Mouse (Mus musculus): ENCODE measurements at regions not wholly inside any gene's neighbourhood (a gene's known extent, or its start where the extent isn't known, plus 50 kb on each side); places are given as distances from the start of the nearest gene placed in this dataset.

GRCm38 (mm10) chr14:88410722-88411437, 60.3 kb downstream of the Pcdh20 start:
- peak; percentile 57 for DNase-seq (ENCODE audit: low spot score)

GRCm38 (mm10) chr14:88399270-88399669, 71.9 kb downstream of the Pcdh20 start:
- DNase-seq (ENCODE audit: low spot score): no peak

GRCm38 (mm10) chr14:88397187-88397586, 74.0 kb downstream of the Pcdh20 start:
- no peak for DNase-seq (ENCODE audit: low spot score)

- DNase-seq (ENCODE audit: low spot score): no peak
These were observed 76.2 kb downstream of the Pcdh20 start for GRCm38 (mm10) chr14:88395016-88395415.

- no peak for DNase-seq (ENCODE audit: low spot score)
These were observed 86.6 kb downstream of the Pcdh20 start for GRCm38 (mm10) chr14:88384553-88384952.

- no peak for DNase-seq (ENCODE audit: low spot score)
These were observed 124.0 kb downstream of the Pcdh20 start for GRCm38 (mm10) chr14:88347177-88347576.

GRCm38 (mm10) chr14:88337304-88337703, 133.9 kb downstream of the Pcdh20 start:
- DNase-seq (ENCODE audit: low spot score): peak; percentile 14

- DNase-seq (ENCODE audit: low spot score): no peak
These were observed 140.6 kb downstream of the Pcdh20 start for GRCm38 (mm10) chr14:88330613-88331012.

- DNase-seq (ENCODE audit: low spot score): no peak
These were observed 144.8 kb downstream of the Pcdh20 start for GRCm38 (mm10) chr14:88326411-88326810.

- peak; percentile 74 for DNase-seq (ENCODE audit: low spot score)
These were observed 192.9 kb downstream of the Pcdh20 start for GRCm38 (mm10) chr14:88278327-88278726.

- no peak for DNase-seq (ENCODE audit: low spot score)
These were observed 206.4 kb downstream of the Pcdh20 start for GRCm38 (mm10) chr14:88264771-88265170.

GRCm38 (mm10) chr14:88259034-88259433, 212.2 kb downstream of the Pcdh20 start:
- DNase-seq (ENCODE audit: low spot score): no peak

- DNase-seq (ENCODE audit: low spot score): no peak
These were observed 216.1 kb downstream of the Pcdh20 start for GRCm38 (mm10) chr14:88255131-88255530.

All from retina, embryonic 14.5 days (tissue).